Mouse (Mus musculus): Measurements from ENCODE around the gene Gpr50. TPM values are rescaled to one million over a fixed set of nuclear protein-coding genes. Genes with fewer than 3 reads are reported as not detected.

The Gpr50 gene
- polyA plus RNA-seq (2012; rRNA removed), result 0.05 TPM in 1 of 2 replicates, not detected in the other

- H3K4me1 ChIP-seq (ENCODE audit: control insufficient read depth, insufficient read depth, low read length), result no peaks in the 10 kb centered on the region
- no peak within 1 kb of the TSS for H3K4me3 ChIP-seq (replicated peaks; ENCODE audit: extremely low read depth, low read depth, low read length)
- no peak for DNase-seq
- 48% methylated on average over 9 of the region's 9 CpGs for WGBS
- TF ChIP-seq POLR2A (IDR thresholded peaks at IDR 0.05; ENCODE audit: borderline replicate concordance, extremely low read depth, low read depth, low read length) (no peak), CTCF (IDR thresholded peaks at IDR 0.05; ENCODE audit: insufficient read depth, low read length) (no peak)
Measured at GRCm38 (mm10) chrX:71663374-71663773, at the start of gene Gpr50. Gene Gpr50 (plus strand): TSS chrX:71663667.

GRCm38 (mm10) chrX:71622286-71622685, 41.2 kb upstream of the Gpr50 start:
- no peaks in the 10 kb centered on the region for H3K4me1 ChIP-seq (ENCODE audit: control insufficient read depth, insufficient read depth, low read length)
- no peak overlapping the region for H3K4me3 ChIP-seq (replicated peaks; ENCODE audit: extremely low read depth, low read depth, low read length)
- 71% methylated on average over 1 of the region's 1 CpGs for WGBS
- no peak for DNase-seq
- TF ChIP-seq POLR2A (IDR thresholded peaks at IDR 0.05; ENCODE audit: borderline replicate concordance, extremely low read depth, low read depth, low read length) (no peak), CTCF (IDR thresholded peaks at IDR 0.05; ENCODE audit: insufficient read depth, low read length) (no peak)

- no peaks in the 10 kb centered on the region for H3K4me1 ChIP-seq (ENCODE audit: control insufficient read depth, insufficient read depth, low read length)
- no peak overlapping the region for H3K4me3 ChIP-seq (replicated peaks; ENCODE audit: extremely low read depth, low read depth, low read length)
- TF ChIP-seq POLR2A (IDR thresholded peaks at IDR 0.05; ENCODE audit: borderline replicate concordance, extremely low read depth, low read depth, low read length) (no peak), CTCF (IDR thresholded peaks at IDR 0.05; ENCODE audit: insufficient read depth, low read length) (peak; percentile 50)
- 27% methylated on average over 1 of the region's 1 CpGs for WGBS
- no peak for DNase-seq
Measured at GRCm38 (mm10) chrX:71623843-71624242, 39.6 kb upstream of the Gpr50 start.

GRCm38 (mm10) chrX:71628306-71628705, 35.2 kb upstream of the Gpr50 start:
- DNase-seq, result peak; percentile 16
- Histone ChIP-seq H3K4me3 (replicated peaks; ENCODE audit: extremely low read depth, low read depth, low read length) (no peak overlapping the region), H3K4me1 (ENCODE audit: control insufficient read depth, insufficient read depth, low read length) (no peaks in the 10 kb centered on the region)
- 9% methylated on average over 4 of the region's 4 CpGs for WGBS
- TF ChIP-seq POLR2A (IDR thresholded peaks at IDR 0.05; ENCODE audit: borderline replicate concordance, extremely low read depth, low read depth, low read length), result no peak
- TF ChIP-seq CTCF (IDR thresholded peaks at IDR 0.05; ENCODE audit: insufficient read depth, low read length), result peak; percentile 3; the same call in 1 of the 2 replicates

- no peak overlapping the region for H3K4me3 ChIP-seq (replicated peaks; ENCODE audit: extremely low read depth, low read depth, low read length)
- no peaks in the 10 kb centered on the region for H3K4me1 ChIP-seq (ENCODE audit: control insufficient read depth, insufficient read depth, low read length)
- 68% methylated on average over 4 of the region's 4 CpGs for WGBS
- DNase-seq, result no peak
- no peak for TF ChIP-seq CTCF (IDR thresholded peaks at IDR 0.05; ENCODE audit: insufficient read depth, low read length)
- TF ChIP-seq POLR2A (IDR thresholded peaks at IDR 0.05; ENCODE audit: borderline replicate concordance, extremely low read depth, low read depth, low read length), result no peak
Measured at GRCm38 (mm10) chrX:71630709-71631108, 32.8 kb upstream of the Gpr50 start.

- no peak overlapping the region for H3K4me3 ChIP-seq (replicated peaks; ENCODE audit: extremely low read depth, low read depth, low read length)
- 43% methylated on average over 1 of the region's 1 CpGs for WGBS
- DNase-seq, result no peak
- no peak for TF ChIP-seq CTCF (IDR thresholded peaks at IDR 0.05; ENCODE audit: insufficient read depth, low read length)
- no peak for TF ChIP-seq POLR2A (IDR thresholded peaks at IDR 0.05; ENCODE audit: borderline replicate concordance, extremely low read depth, low read depth, low read length)
- no peaks in the 10 kb centered on the region for H3K4me1 ChIP-seq (ENCODE audit: control insufficient read depth, insufficient read depth, low read length)
Measured at GRCm38 (mm10) chrX:71631130-71631529, 32.3 kb upstream of the Gpr50 start.

GRCm38 (mm10) chrX:71647958-71648357, 15.5 kb upstream of the Gpr50 start:
- DNase-seq, result peak; percentile 13
- TF ChIP-seq CTCF (IDR thresholded peaks at IDR 0.05; ENCODE audit: insufficient read depth, low read length), result peak; percentile 67
- TF ChIP-seq POLR2A (IDR thresholded peaks at IDR 0.05; ENCODE audit: borderline replicate concordance, extremely low read depth, low read depth, low read length), result no peak
- WGBS, result 3% methylated on average over 6 of the region's 6 CpGs
- H3K4me1 ChIP-seq (ENCODE audit: control insufficient read depth, insufficient read depth, low read length), result no peaks in the 10 kb centered on the region
- H3K4me3 ChIP-seq (replicated peaks; ENCODE audit: extremely low read depth, low read depth, low read length), result no peak overlapping the region

GRCm38 (mm10) chrX:71648434-71648833, 15.0 kb upstream of the Gpr50 start:
- no peak for TF ChIP-seq CTCF (IDR thresholded peaks at IDR 0.05; ENCODE audit: insufficient read depth, low read length)
- no peak for TF ChIP-seq POLR2A (IDR thresholded peaks at IDR 0.05; ENCODE audit: borderline replicate concordance, extremely low read depth, low read depth, low read length)
- no peaks in the 10 kb centered on the region for H3K4me1 ChIP-seq (ENCODE audit: control insufficient read depth, insufficient read depth, low read length)
- no peak overlapping the region for H3K4me3 ChIP-seq (replicated peaks; ENCODE audit: extremely low read depth, low read depth, low read length)
- 0% methylated on average over 1 of the region's 1 CpGs for WGBS
- no peak for DNase-seq

GRCm38 (mm10) chrX:71648848-71649454, 14.5 kb upstream of the Gpr50 start:
- WGBS, result 46% methylated on average over 6 of the region's 6 CpGs
- DNase-seq, result peak; percentile 17
- TF ChIP-seq POLR2A (IDR thresholded peaks at IDR 0.05; ENCODE audit: borderline replicate concordance, extremely low read depth, low read depth, low read length) (no peak), CTCF (IDR thresholded peaks at IDR 0.05; ENCODE audit: insufficient read depth, low read length) (peak; percentile 20; the same call in 1 of the 2 replicates)

GRCm38 (mm10) chrX:71649993-71650392, 13.5 kb upstream of the Gpr50 start:
- no peak for TF ChIP-seq POLR2A (IDR thresholded peaks at IDR 0.05; ENCODE audit: borderline replicate concordance, extremely low read depth, low read depth, low read length)
- no peaks in the 10 kb centered on the region for H3K4me1 ChIP-seq (ENCODE audit: control insufficient read depth, insufficient read depth, low read length)
- H3K4me3 ChIP-seq (replicated peaks; ENCODE audit: extremely low read depth, low read depth, low read length), result no peak overlapping the region
- WGBS, result 57% methylated on average over 8 of the region's 8 CpGs
- DNase-seq, result no peak

More at GRCm38 (mm10) chrX:71648848-71649454, 14.5 kb upstream of the Gpr50 start:
- Histone ChIP-seq H3K4me3 (replicated peaks; ENCODE audit: extremely low read depth, low read depth, low read length) (no peak overlapping the region), H3K4me1 (ENCODE audit: control insufficient read depth, insufficient read depth, low read length) (no peaks in the 10 kb centered on the region)
